Mouse (Mus musculus) lung, postnatal 14 days (tissue): Measurements from ENCODE around the gene Ppp1r9a.

Experiments
- DNase-seq: peaks from one replicate; pipeline ENCODE4 v3.0.0; 2021

Gene Ppp1r9a

DNA sequence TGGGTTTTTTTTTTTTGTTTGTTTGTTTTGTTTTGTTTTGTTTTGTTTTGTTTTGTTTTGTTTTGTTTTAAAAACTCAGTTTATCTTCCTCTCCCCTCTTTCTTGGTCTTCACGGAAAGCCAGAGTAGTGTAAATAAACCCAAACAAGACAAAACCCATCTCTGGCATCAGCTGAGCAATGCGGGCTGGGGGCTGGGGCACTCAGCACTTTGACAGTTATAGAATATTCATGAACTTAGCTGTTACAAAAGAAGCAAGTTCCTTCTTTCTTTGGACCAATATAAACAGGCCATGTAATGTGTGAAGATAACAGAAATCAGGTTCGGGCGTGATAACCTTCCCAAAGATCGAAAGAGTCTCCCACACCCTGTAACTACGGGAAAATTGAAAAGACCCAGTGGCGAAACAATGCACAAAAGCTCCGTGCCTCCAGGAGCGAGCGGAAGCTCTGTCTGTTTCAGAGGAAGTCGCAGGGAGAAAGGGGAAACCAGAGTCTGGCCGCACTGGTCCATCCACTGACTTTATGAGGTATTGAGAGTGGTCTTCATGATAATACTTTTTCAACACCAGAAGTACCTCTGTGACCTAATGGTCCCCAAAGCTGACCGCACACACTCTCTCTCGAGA lies 264.4 kb downstream of the Ppp1r9a start:
- DNase-seq, result peak; percentile 14

DNA sequence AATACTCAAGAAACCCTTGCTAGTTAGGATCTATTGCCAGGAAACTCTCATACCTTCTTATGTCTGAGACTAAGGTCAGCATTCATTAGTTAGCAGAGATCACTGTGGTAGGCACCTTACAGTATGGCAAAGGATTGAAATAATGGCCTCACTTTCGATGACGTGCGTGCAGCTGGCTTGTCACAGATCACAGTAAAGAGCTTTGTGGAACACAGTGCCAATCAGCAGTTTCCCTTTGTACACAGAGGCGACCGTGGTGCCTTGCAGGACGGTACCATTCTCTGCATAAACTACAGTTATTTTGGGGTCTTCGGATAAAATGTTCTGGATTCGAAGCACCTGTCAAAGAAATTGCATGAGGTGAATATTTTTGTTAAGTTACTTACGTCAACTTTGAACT lies 265.4 kb downstream of the Ppp1r9a start:
- no peak for DNase-seq

DNA sequence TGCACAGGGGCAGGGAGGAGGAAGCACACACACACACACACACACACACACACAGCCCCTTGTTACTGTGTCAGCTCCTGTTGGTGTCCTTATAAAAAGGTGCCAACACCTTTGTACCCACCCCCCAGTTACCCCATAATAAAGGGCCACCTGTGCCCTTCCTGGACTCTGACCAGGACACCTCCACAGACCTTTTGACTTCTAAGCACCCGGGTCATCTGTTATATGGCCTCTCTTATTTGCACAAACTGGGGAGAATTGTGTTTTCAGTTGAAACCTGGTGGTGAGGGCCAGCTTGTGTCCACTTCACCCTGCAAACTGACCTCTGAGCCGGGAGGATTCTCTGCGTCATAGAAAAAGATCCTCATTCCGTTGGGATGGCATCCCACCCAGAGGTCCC lies 268.7 kb downstream of the Ppp1r9a start:
- no peak for DNase-seq

DNA sequence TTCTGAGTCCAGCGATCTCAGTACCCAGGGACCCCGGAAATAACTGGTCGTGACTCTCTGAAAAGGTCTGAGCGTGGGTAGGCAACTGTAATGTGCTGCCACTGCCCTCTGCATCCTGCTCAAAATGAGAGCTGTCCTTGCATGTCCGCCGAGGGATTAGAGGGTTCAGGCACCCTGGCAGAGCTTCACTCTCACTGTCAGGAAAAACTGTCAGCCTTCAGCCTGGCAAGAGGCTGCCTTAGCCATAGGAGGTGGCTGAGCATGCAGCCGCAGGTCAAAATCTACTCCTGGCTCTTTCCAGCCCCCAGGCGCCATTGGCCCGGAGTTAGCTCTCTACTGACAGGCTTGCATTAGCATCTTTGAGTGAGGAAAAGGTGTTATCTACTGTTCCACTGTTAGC lies 269.9 kb downstream of the Ppp1r9a start:
- DNase-seq, result no peak

DNA sequence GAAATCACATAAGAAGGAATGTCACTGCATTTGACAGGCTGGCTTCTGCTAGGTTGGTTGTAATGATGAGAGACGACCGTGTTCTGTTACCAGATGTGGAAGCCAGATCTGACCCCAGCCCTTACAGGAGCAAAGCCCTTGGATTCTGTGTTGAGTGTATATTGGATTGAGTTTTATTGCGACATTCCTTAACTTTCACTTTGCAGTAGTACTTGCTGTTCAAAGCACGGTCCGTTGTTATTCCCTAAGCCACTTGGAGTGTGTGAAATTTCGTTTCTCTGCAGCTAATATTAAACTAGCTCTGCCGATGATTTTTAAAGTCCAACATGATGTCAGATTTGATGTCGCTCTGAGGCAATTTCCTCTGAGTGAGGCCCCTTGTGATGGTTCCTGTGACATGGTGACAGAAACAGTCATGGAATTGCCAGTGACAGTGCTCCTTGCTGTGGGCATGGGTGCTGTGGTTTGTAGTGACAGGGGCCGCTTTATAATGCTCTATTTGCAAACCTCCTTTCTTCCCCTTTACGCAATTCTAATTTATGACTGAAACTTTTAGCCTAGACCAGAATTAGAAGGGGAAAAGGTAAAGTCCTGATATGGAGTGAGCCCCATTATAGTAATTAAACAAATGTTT lies 271.6 kb downstream of the Ppp1r9a start:
- no peak for DNase-seq

DNA sequence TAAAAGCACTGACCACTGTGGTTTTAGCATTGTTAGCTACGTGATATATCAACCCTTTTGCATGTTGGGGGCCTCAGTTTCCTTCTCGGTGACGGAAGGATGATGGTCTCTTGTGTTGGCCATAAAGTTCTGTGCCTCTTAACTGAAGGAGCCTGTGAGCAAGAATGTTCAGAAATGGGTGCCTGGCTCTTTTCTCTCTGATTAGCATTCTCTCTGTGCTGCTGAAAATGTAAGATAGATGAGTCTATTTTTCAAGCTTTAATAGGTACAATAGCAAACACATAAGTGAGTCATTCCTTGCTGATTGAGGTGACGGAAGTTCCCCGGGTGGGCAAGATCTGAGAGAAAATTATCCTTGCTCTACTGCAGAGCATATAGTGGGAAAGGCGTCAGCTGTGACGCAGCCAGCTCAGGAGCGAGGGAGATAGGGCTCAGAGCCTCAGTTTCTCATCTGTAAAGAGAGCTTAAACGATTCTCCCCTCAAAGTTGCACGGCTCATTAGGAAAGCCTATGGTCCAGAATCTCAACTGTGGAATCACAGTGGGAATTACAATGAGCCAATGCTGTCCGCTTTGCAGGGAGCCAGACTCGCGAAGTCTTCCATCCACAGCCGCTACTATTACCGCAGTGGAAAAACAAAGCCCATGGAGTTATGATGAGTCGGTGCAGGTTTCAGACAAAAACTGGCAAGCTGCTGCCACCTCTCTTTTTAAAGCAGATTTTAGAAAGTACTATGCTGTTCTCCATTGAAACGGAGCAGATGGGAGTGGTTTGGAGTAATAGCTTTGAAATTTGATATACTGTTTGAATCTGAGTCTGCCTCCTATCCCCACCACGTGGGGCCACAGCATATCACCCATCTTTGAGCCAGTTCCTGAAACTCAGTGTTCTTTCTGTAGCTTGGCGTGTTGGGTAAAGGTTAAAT lies 275.5 kb downstream of the Ppp1r9a start:
- DNase-seq, result no peak

DNA sequence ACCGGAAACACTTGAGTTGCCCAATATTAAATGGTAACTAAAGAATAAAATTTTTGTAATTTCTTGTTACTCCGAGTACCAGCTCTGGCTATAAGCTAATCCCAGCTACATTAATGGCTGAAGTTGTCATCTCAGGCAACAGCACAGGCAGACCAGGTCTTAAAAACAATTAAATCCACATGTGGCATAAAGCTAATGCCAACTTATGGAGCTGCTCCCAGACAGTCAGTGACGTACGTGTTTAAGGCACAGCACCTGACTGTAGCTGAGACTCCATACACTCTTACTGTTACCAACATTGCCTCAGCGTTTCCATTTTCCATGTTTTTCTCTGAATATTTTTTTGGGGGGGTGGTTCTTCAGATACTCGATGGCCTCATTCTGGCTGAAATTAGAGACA lies 276.5 kb downstream of the Ppp1r9a start:
- DNase-seq, result no peak

DNA sequence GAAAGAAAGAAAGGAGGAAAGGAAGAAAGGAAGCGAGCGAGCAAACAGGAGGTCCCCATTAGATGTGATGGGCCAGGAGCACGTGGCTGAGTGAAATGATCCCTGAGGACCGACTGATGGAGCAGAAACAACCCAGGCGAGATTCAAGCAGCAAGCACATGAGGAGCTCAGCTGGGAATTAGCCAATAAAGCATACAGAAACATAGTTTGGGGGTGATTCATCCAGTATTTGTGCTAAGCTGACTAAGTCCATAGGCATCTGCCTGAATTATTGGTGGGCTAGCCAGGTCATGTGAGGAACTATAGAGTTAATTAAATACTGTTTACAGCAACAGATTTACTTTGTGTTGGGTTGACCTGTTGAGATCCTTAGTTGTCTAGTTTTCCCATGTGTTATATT lies 277.9 kb downstream of the Ppp1r9a start:
- DNase-seq, result no peak

DNA sequence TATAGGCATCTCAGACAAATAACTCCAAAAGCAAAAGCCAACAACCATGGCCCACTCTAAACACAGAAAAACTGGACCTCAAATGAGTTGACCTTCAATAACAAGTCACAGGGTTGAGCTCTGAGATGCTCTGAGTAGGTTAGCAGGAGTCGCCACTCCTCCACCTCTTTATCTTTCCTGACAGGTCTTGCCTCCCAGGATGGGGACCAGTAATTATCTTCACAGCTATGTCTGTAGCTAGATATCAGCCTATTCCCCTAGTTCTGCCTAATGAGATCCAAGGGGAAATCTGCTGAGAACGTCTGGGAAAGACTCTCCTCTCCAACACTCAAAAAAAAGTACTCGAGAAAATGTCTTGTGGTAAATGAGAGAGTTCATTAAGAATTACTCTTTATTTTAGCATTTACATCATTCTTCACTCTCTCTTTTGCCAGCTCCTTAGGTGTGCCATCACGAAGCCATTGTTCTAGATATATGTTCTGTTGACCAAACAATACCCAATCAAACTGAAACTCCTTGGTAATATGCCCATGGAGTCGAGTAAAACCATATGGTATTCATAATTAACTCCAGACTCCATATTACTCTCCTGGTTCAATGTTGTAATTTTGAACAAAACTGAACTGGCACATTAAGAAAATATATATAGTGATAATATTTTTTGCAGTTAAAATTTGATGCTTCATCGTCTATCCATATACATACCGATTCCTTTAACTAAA lies 283.7 kb downstream of the Ppp1r9a start:
- DNase-seq, result no peak

DNA sequence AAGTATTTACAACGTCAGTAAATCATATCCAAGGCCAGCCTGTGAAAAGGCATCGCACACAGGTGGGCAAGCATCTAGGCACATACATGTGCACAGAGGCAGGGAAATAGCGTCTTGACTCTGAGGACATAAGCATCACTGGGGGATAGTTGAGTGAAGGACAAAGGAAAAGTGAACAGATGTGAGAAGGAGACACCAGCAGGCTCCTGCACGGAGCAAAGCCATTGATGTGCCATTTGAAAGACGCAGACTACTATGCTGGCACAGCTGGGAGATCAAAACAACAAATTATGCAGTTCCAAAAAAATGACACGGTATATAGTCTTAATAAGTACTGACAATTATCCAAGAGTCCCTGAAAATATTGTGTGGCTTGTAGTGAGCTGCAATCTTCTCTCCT lies 284.9 kb downstream of the Ppp1r9a start:
- no peak for DNase-seq

DNA sequence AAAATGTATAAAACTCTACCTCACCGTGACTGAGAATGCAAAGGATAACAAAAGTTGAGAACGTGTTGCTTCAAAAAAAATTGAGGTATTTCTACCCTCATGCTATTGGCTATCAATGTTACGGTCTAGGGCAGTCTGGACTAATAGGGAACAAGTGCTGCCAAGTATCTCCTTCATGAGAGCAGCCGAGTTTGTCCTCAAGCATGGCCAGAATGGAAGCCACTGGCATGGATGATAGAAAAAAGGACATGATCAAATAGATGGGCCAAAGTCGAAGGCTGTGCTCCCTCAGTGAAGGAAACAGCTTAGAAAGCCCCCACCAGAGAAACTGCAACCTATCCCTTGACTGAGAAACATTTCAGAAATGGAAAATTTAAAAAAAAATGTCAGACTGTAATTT lies 285.3 kb downstream of the Ppp1r9a start:
- no peak for DNase-seq

DNA sequence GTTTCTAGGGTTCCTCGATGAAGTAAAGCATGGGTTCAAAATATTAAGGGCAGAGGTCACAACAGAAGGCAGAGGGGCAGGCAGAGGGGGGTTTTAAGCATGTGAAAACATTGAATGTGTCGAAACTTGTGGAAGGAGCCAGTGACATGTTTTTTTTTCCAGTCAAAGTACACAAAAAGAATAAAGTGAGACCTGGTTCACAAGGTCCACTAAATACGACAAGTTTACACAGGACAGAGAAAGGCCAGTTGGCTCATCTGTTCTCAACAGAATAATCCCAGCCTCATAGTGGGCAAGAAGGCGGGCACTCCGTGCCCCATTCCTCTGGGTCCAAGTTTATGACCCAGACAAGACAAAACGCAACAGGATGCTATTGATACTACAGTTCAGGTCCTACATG lies 286.2 kb downstream of the Ppp1r9a start:
- no peak for DNase-seq

DNA sequence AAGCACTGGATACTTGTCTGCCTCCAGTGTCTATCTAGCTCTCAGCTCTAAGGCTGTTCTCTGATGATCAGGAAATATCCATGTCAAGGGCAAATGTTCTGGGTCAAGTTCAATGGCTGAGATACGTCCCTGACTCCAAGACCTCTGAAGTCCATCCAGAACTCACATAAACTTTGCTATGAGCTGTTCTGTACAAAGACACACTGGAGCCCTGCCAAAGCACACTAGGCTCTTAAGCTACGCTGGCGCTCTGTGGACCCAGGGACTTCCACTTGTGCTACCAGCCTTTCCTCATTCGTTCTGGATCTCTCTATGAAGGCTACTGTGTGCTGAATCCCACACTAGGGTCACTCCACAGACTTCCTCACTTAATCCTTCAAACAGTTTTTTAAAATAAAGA lies 286.8 kb downstream of the Ppp1r9a start:
- DNase-seq, result peak; percentile 74

DNA sequence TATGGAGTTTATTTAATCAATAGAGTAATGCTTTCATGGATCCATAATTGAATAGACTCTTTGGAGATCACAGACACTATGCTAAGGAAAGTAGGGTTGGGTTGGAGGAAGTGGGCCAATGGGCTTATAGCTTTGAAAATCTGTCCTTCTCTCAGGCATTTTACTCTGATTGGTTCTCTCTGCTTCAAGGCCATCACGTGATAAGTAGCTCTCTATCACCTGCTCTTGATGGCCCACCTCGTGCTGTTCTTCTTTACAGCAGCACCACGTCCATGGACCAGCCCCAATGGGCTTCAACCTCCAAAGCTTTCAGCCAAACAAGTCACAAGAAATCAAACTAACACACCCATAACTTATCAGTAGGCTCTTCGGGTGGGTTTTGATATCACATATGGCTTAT lies 288.0 kb downstream of the Ppp1r9a start:
- no peak for DNase-seq

DNA sequence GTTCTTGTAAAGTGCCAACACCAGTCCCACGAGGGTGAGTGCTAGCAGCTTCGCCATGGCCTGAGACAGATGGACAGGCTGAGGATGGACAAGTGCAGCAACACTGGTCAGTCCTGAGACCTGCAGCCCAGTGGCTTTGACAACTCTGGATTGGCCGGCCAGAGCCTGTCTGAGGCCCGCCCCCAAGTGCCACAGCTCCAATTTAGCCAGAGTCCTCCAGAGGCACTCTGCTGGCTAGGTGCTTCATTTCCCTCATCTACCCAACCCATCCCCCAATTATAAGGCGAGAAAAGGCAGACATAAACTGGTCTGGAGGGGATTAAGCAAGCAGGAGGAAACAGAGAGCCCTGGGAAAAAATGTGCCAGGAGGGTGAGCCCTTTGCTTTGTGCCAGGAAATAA lies 291.0 kb downstream of the Ppp1r9a start, which contains the start of gene Pon1:
TSS of gene Pon1 (minus strand) at position 254 of the 400 bp plus-strand sequence.
- DNase-seq, result no peak

DNA sequence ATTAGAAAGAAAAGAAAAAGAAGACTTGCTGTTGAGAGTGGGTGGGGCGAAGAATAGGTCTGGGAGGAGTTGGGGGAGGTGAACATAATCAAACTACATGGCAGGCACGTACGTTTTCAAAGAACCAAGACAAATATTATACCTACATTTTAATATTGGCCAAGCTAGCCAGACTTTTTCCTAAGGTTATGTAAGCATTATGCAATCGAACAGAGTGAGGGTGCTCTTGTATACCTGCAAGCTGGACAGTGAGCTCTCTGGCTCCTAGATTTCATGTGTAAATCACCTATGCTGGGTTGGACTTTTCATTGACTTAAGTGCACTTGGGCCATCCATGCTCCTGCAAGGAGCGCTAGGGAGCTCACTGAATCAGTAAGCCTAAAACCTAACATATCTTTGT lies 295.9 kb downstream of the Ppp1r9a start:
- DNase-seq, result no peak

DNA sequence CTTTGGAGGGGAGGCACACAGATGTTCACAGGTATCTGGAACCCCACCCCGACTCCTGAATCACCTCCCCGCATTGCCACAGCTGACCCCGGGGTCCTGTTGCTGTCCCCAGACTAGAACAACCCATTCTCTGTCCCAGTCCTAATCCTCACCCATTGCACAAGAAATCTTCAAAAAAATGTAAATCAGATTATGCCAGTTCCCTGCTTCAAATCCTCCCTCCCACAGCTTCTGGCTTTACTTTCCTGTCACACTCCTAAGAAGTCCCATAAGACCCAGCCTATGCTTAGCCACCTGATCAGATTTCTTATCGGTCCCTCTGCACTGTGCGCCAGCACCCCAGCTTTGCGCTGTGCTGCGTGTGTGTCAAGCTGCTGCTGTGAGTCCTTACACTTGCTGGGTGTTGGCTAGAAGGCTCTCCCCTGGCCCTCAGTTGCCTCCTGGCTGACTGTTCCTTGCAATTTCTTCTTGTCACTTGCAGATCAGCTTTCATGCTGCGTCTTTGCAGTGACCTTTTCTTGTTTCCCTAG lies 296.7 kb downstream of the Ppp1r9a start:
- no peak for DNase-seq

DNA sequence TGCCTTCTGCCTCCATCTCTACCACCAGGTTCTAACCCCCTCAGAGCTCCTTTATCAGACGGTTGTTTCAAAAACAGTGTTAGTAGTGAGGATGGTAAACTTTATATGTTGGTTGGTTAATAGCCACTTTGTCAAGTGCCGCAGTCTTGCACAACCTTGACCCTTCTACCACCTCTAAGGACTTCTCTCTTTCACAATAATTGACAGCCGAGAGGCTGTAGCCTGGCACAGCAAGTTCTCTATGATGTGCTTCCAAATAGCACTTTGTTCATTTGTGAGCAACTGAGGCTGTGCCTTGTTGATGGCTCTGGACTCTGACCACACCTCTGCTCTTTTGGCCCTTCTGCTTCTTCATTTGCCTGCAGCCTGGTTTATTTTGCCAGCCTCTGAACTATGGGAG lies 297.2 kb downstream of the Ppp1r9a start:
- DNase-seq, result peak; percentile 51

DNA sequence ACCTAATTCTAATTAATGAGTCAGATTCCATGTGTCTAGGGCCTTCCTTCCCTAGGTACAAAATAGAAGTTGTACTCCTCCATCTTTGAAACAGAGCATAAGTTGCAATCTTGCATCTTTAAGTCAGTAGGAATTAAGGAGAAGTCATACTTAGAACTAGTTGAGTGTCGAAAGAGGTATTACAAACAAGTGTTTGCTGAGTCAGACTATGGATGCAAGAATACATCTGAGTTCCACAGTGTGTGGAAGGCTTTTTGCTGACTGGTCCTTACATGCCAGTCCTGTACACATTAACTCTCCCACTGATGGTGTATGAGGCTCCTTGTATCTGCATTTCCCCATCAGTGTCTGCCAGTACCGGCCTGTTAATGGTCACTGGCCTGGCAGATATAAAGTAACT lies 305.1 kb downstream of the Ppp1r9a start:
- DNase-seq, result no peak
